ENCODE assay signal across 17 mouse cellular contexts in genomic region chr8:13630171-13630570, GRCm38 (mm10).
"Had no signal": no experiment of that assay in that cellular context is flagged by ENCODE, and none has a peak within 500 bp of the region (broad histone marks: within the 10 kb centered on the region; RNA-seq: fewer than 3 reads in every experiment).

No protein-coding gene starts in this region.

- H3K4me3 ChIP-seq: lung, embryonic 15.5 days; megakaryocyte, embryonic 14.5 days; midbrain, embryonic 13.5 days; midbrain, embryonic 15.5 days; neural tube, embryonic 12.5 days; stomach, embryonic 15.5 days had no signal

- H3K4me1 ChIP-seq: midbrain, embryonic 15.5 days had no signal

- DNase-seq: liver, postnatal 0 days; lung, adult 2 months; lung, postnatal 14 days; lung, postnatal 36 days; retina, postnatal 1 day; right cerebral cortex, postnatal 14 days; thymus, adult 2 months; thymus, postnatal 25 days; thymus, postnatal 4 days had no signal

- H3K27ac ChIP-seq: lung, embryonic 15.5 days; macrophage; midbrain, embryonic 13.5 days; midbrain, embryonic 15.5 days; neural tube, embryonic 12.5 days; stomach, embryonic 15.5 days; stomach, postnatal 0 days had no signal
